Mouse (Mus musculus) cerebellum, adult (tissue): ENCODE measurements around the gene Psmd9.
A peak's percentile ranks its signal among the peaks of the same experiment; 100 is the strongest.

Source experiments
- ATAC-seq: cut with Nextera tagmentation; 2 replicates; pipeline ENCODE4 v1.9.2; 2017; ENCODE audit warnings: mild to moderate bottlenecking, moderate library complexity, mixed read lengths; ENCODE audit not compliant: insufficient number of reproducible peaks, low FRiP score, low TSS enrichment

Gene Psmd9

GRCm38 (mm10) chr5:123232180-123232579 lies 63.0 kb downstream of the Psmd9 start:
- ATAC-seq: no peak

- no peak for ATAC-seq
Measured at GRCm38 (mm10) chr5:123235731-123236130, 66.5 kb downstream of the Psmd9 start.

GRCm38 (mm10) chr5:123236426-123236825 lies 67.2 kb downstream of the Psmd9 start:
- no peak for ATAC-seq

GRCm38 (mm10) chr5:123239501-123239900 lies 70.3 kb downstream of the Psmd9 start:
- ATAC-seq: no peak

- ATAC-seq: peak; percentile 31; the same call in 1 of the 2 replicates
Measured at GRCm38 (mm10) chr5:123245518-123245917, 76.3 kb downstream of the Psmd9 start.

- no peak for ATAC-seq
Measured at GRCm38 (mm10) chr5:123251390-123251789, 82.2 kb downstream of the Psmd9 start.

GRCm38 (mm10) chr5:123251834-123252233 lies 82.6 kb downstream of the Psmd9 start, which contains the start of gene Wdr66:
Wdr66 (plus strand) TSS chr5:123252102.
- peak; percentile 49; the same call in 1 of the 2 replicates for ATAC-seq

- no peak; the same call in 1 of the 2 replicates for ATAC-seq
Measured at GRCm38 (mm10) chr5:123256841-123257755, 87.9 kb downstream of the Psmd9 start.

GRCm38 (mm10) chr5:123258990-123259389 lies 89.8 kb downstream of the Psmd9 start:
- no peak; the same call in 1 of the 2 replicates for ATAC-seq

GRCm38 (mm10) chr5:123260698-123261097 lies 91.5 kb downstream of the Psmd9 start:
- ATAC-seq: no peak

- ATAC-seq: no peak
Measured at GRCm38 (mm10) chr5:123266909-123267308, 97.7 kb downstream of the Psmd9 start.

GRCm38 (mm10) chr5:123268477-123269474 lies 99.6 kb downstream of the Psmd9 start:
- ATAC-seq: no peak

GRCm38 (mm10) chr5:123270917-123271316 lies 101.7 kb downstream of the Psmd9 start:
- no peak for ATAC-seq

- no peak for ATAC-seq
Measured at GRCm38 (mm10) chr5:123272927-123273326, 103.7 kb downstream of the Psmd9 start.

GRCm38 (mm10) chr5:123276636-123277341 lies 107.6 kb downstream of the Psmd9 start:
- no peak for ATAC-seq

GRCm38 (mm10) chr5:123277342-123277701 lies 108.1 kb downstream of the Psmd9 start:
- ATAC-seq: no peak

- ATAC-seq: no peak
Measured at GRCm38 (mm10) chr5:123277704-123278103, 108.5 kb downstream of the Psmd9 start.

- ATAC-seq: no peak
Measured at GRCm38 (mm10) chr5:123279248-123279647, 110.0 kb downstream of the Psmd9 start.

GRCm38 (mm10) chr5:123281336-123282136 lies 112.3 kb downstream of the Psmd9 start:
- no peak for ATAC-seq
